Mouse (Mus musculus) spleen, adult 2 months (tissue): ENCODE data around the gene Chst11.
"Not testable (repeated sequence)": the region's sequence is repeated elsewhere in the genome, so short reads cannot be mapped to it uniquely, and the experiment has no call there.

ENCODE experiments used
- CTCF ChIP-seq: fragments of 200-500 bp; IDR thresholded peaks from 2 replicates; pipeline ENCODE4 v1.5.1; 2011; ENCODE audit warnings: mild to moderate bottlenecking, inconsistent platforms; ENCODE audit not compliant: insufficient read depth, insufficient read length, insufficient replicate concordance; ENCODE audit errors: extremely low read depth
- POLR2A ChIP-seq: fragments of 200-500 bp; IDR thresholded peaks from 2 replicates; pipeline ENCODE4 v1.6.1; 2011; ENCODE audit warnings: low read depth, low read length, inconsistent platforms

GRCm38 (mm10) chr10:83119461-83119860 lies 134.2 kb downstream of the Chst11 start:
- TF ChIP-seq CTCF, POLR2A: not testable (repeated sequence)
